Mouse (Mus musculus): Measurements from ENCODE around the gene Ttc9c. TPM values are rescaled to one million over a fixed set of nuclear protein-coding genes. Genes with fewer than 3 reads are reported as not detected.
A peak's percentile ranks its signal among the peaks of the same experiment; 100 is the strongest.

Gene Ttc9c
- polyA plus RNA-seq (2014; fragmentation: Nextera tagmentation; extraction: Ambion mirVana): 47.5 and 51.7 TPM in 2 replicates

- Histone ChIP-seq H3K27me3 (ENCODE audit: control insufficient read depth, insufficient read depth, low read length) (no peaks in the 10 kb centered on the region), H3K4me2 (replicated peaks; ENCODE audit: low read depth, low read length) (peak within 1 kb of the TSS; percentile 92), H3K4me1 (ENCODE audit: control insufficient read depth, insufficient read depth, low read length) (peaks cover 20% of the 10 kb centered on the region; the same call in 1 of the 2 replicates), H3K36me3 (ENCODE audit: control insufficient read depth, insufficient read depth, low read length) (peaks cover 29% of the 10 kb centered on the region), H3K9ac (replicated peaks; ENCODE audit: low read depth, low read length) (peak within 1 kb of the TSS; percentile 97), H3K9me3 (ENCODE audit: control insufficient read depth, low read depth, low read length) (no peaks in the 10 kb centered on the region), H3K27ac (ENCODE audit: low read length) (peak within 1 kb of the TSS; percentile 99), H3K4me3 (ENCODE audit: low read depth, low read length) (peak within 1 kb of the TSS; percentile 97)
- peak; percentile 88 for ATAC-seq (ENCODE audit: insufficient number of reproducible peaks, insufficient read depth, low FRiP score, low read depth)
- WGBS: under 1% methylated on average over 33 of the region's 33 CpGs
Observed at GRCm38 (mm10) chr19:8818801-8819595, at the start of gene Ttc9c. Gene Ttc9c, minus strand, starts transcription at chr19:8819333.

GRCm38 (mm10) chr19:8864265-8864664 is 45.1 kb upstream of the Ttc9c start:
- WGBS: 83% methylated on average over 6 of the region's 6 CpGs
- Histone ChIP-seq H3K4me1 (ENCODE audit: control insufficient read depth, insufficient read depth, low read length) (no peaks in the 10 kb centered on the region), H3K36me3 (ENCODE audit: control insufficient read depth, insufficient read depth, low read length) (no peaks in the 10 kb centered on the region), H3K4me3 (ENCODE audit: low read depth, low read length) (no peak overlapping the region), H3K4me2 (replicated peaks; ENCODE audit: low read depth, low read length) (no peak overlapping the region), H3K27ac (ENCODE audit: low read length) (no peak overlapping the region), H3K27me3 (ENCODE audit: control insufficient read depth, insufficient read depth, low read length) (no peaks in the 10 kb centered on the region), H3K9me3 (ENCODE audit: control insufficient read depth, low read depth, low read length) (no peaks in the 10 kb centered on the region), H3K9ac (replicated peaks; ENCODE audit: low read depth, low read length) (no peak overlapping the region)
- no peak for ATAC-seq (ENCODE audit: insufficient number of reproducible peaks, insufficient read depth, low FRiP score, low read depth)

GRCm38 (mm10) chr19:8859018-8859417 is 39.9 kb upstream of the Ttc9c start:
- Histone ChIP-seq H3K4me2 (replicated peaks; ENCODE audit: low read depth, low read length) (no peak overlapping the region), H3K4me1 (ENCODE audit: control insufficient read depth, insufficient read depth, low read length) (no peaks in the 10 kb centered on the region), H3K9ac (replicated peaks; ENCODE audit: low read depth, low read length) (no peak overlapping the region), H3K27ac (ENCODE audit: low read length) (no peak overlapping the region), H3K4me3 (ENCODE audit: low read depth, low read length) (no peak overlapping the region), H3K27me3 (ENCODE audit: control insufficient read depth, insufficient read depth, low read length) (no peaks in the 10 kb centered on the region), H3K36me3 (ENCODE audit: control insufficient read depth, insufficient read depth, low read length) (no peaks in the 10 kb centered on the region), H3K9me3 (ENCODE audit: control insufficient read depth, low read depth, low read length) (no peaks in the 10 kb centered on the region)
- ATAC-seq (ENCODE audit: insufficient number of reproducible peaks, insufficient read depth, low FRiP score, low read depth): no peak
- WGBS: 23% methylated on average over 1 of the region's 1 CpGs

GRCm38 (mm10) chr19:8857689-8858088 is 38.6 kb upstream of the Ttc9c start:
- H3K4me2 ChIP-seq (replicated peaks; ENCODE audit: low read depth, low read length): no peak overlapping the region
- no peaks in the 10 kb centered on the region for H3K27me3 ChIP-seq (ENCODE audit: control insufficient read depth, insufficient read depth, low read length)
- no peak overlapping the region for H3K9ac ChIP-seq (replicated peaks; ENCODE audit: low read depth, low read length)
- H3K36me3 ChIP-seq (ENCODE audit: control insufficient read depth, insufficient read depth, low read length): no peaks in the 10 kb centered on the region
- H3K9me3 ChIP-seq (ENCODE audit: control insufficient read depth, low read depth, low read length): no peaks in the 10 kb centered on the region
- ATAC-seq (ENCODE audit: insufficient number of reproducible peaks, insufficient read depth, low FRiP score, low read depth): no peak
- WGBS: 47% methylated on average over 4 of the region's 4 CpGs
- H3K27ac ChIP-seq (ENCODE audit: low read length): no peak overlapping the region
- H3K4me1 ChIP-seq (ENCODE audit: control insufficient read depth, insufficient read depth, low read length): no peaks in the 10 kb centered on the region
- no peak overlapping the region for H3K4me3 ChIP-seq (ENCODE audit: low read depth, low read length)

- no peak for ATAC-seq (ENCODE audit: insufficient number of reproducible peaks, insufficient read depth, low FRiP score, low read depth)
- H3K27ac ChIP-seq (ENCODE audit: low read length): no peak overlapping the region
- H3K4me1 ChIP-seq (ENCODE audit: control insufficient read depth, insufficient read depth, low read length): no peaks in the 10 kb centered on the region
- H3K9ac ChIP-seq (replicated peaks; ENCODE audit: low read depth, low read length): no peak overlapping the region
- H3K9me3 ChIP-seq (ENCODE audit: control insufficient read depth, low read depth, low read length): no peaks in the 10 kb centered on the region
- H3K36me3 ChIP-seq (ENCODE audit: control insufficient read depth, insufficient read depth, low read length): no peaks in the 10 kb centered on the region; the same call in 1 of the 2 replicates
- H3K27me3 ChIP-seq (ENCODE audit: control insufficient read depth, insufficient read depth, low read length): no peaks in the 10 kb centered on the region
- H3K4me2 ChIP-seq (replicated peaks; ENCODE audit: low read depth, low read length): no peak overlapping the region
- no peak overlapping the region for H3K4me3 ChIP-seq (ENCODE audit: low read depth, low read length)
- 84% methylated on average over 3 of the region's 3 CpGs for WGBS
Observed at GRCm38 (mm10) chr19:8853117-8853516, 34.0 kb upstream of the Ttc9c start.

GRCm38 (mm10) chr19:8852236-8852928 is 33.2 kb upstream of the Ttc9c start:
- Histone ChIP-seq H3K36me3 (ENCODE audit: control insufficient read depth, insufficient read depth, low read length) (peaks cover 5% of the 10 kb centered on the region), H3K4me1 (ENCODE audit: control insufficient read depth, insufficient read depth, low read length) (no peaks in the 10 kb centered on the region), H3K4me3 (ENCODE audit: low read depth, low read length) (no peak overlapping the region), H3K4me2 (replicated peaks; ENCODE audit: low read depth, low read length) (no peak overlapping the region), H3K27ac (ENCODE audit: low read length) (no peak overlapping the region), H3K27me3 (ENCODE audit: control insufficient read depth, insufficient read depth, low read length) (no peaks in the 10 kb centered on the region), H3K9me3 (ENCODE audit: control insufficient read depth, low read depth, low read length) (no peaks in the 10 kb centered on the region), H3K9ac (replicated peaks; ENCODE audit: low read depth, low read length) (no peak overlapping the region)
- ATAC-seq (ENCODE audit: insufficient number of reproducible peaks, insufficient read depth, low FRiP score, low read depth): no peak
- 51% methylated on average over 10 of the region's 10 CpGs for WGBS

- 42% methylated on average over 7 of the region's 7 CpGs for WGBS
- H3K4me3 ChIP-seq (ENCODE audit: low read depth, low read length): no peak overlapping the region
- no peak overlapping the region for H3K9ac ChIP-seq (replicated peaks; ENCODE audit: low read depth, low read length)
- H3K4me1 ChIP-seq (ENCODE audit: control insufficient read depth, insufficient read depth, low read length): no peaks in the 10 kb centered on the region
- peaks cover 7% of the 10 kb centered on the region for H3K36me3 ChIP-seq (ENCODE audit: control insufficient read depth, insufficient read depth, low read length)
- no peak overlapping the region for H3K27ac ChIP-seq (ENCODE audit: low read length)
- no peaks in the 10 kb centered on the region for H3K9me3 ChIP-seq (ENCODE audit: control insufficient read depth, low read depth, low read length)
- no peak overlapping the region for H3K4me2 ChIP-seq (replicated peaks; ENCODE audit: low read depth, low read length)
- no peak for ATAC-seq (ENCODE audit: insufficient number of reproducible peaks, insufficient read depth, low FRiP score, low read depth)
- no peaks in the 10 kb centered on the region for H3K27me3 ChIP-seq (ENCODE audit: control insufficient read depth, insufficient read depth, low read length)
Observed at GRCm38 (mm10) chr19:8851639-8852038, 32.5 kb upstream of the Ttc9c start.

GRCm38 (mm10) chr19:8850402-8850901 is 31.3 kb upstream of the Ttc9c start, which contains the start of gene Lrrn4cl:
Gene Lrrn4cl, plus strand, starts transcription at chr19:8850768.
- no peak within 1 kb of the TSS for H3K4me2 ChIP-seq (replicated peaks; ENCODE audit: low read depth, low read length)
- peaks cover 7% of the 10 kb centered on the region for H3K36me3 ChIP-seq (ENCODE audit: control insufficient read depth, insufficient read depth, low read length)
- no peaks in the 10 kb centered on the region for H3K27me3 ChIP-seq (ENCODE audit: control insufficient read depth, insufficient read depth, low read length)
- ATAC-seq (ENCODE audit: insufficient number of reproducible peaks, insufficient read depth, low FRiP score, low read depth): peak; percentile 72; the same call in 1 of the 2 replicates
- no peaks in the 10 kb centered on the region for H3K4me1 ChIP-seq (ENCODE audit: control insufficient read depth, insufficient read depth, low read length)
- WGBS: 19% methylated on average over 7 of the region's 7 CpGs
- H3K9me3 ChIP-seq (ENCODE audit: control insufficient read depth, low read depth, low read length): no peaks in the 10 kb centered on the region
- H3K9ac ChIP-seq (replicated peaks; ENCODE audit: low read depth, low read length): no peak within 1 kb of the TSS
- H3K4me3 ChIP-seq (ENCODE audit: low read depth, low read length): no peak within 1 kb of the TSS
- peak within 1 kb of the TSS; percentile 33; the same call in 1 of the 2 replicates for H3K27ac ChIP-seq (ENCODE audit: low read length)
